Mouse (Mus musculus) layer of hippocampus, adult 9-11 months (tissue): ENCODE data around the gene 4921517D22Rik.
"Not testable (repeated sequence)": the region's sequence is repeated elsewhere in the genome, so short reads cannot be mapped to it uniquely, and the experiment has no call there.

Experiments used
- DNase-seq: peaks from one replicate; pipeline ENCODE4 v3.0.0; 2022

Gene 4921517D22Rik

GRCm38 (mm10) chr13:59694008-59694407 is at the start of gene 4921517D22Rik:
Gene 4921517D22Rik (minus strand): TSS chr13:59694108.
- DNase-seq: no peak

- no peak for DNase-seq
Measured at GRCm38 (mm10) chr13:59741697-59742096, 47.8 kb upstream of the 4921517D22Rik start.

- no peak for DNase-seq
Measured at GRCm38 (mm10) chr13:59741096-59741495, 47.2 kb upstream of the 4921517D22Rik start.

GRCm38 (mm10) chr13:59739397-59739796 is 45.5 kb upstream of the 4921517D22Rik start:
- no peak for DNase-seq

DNA sequence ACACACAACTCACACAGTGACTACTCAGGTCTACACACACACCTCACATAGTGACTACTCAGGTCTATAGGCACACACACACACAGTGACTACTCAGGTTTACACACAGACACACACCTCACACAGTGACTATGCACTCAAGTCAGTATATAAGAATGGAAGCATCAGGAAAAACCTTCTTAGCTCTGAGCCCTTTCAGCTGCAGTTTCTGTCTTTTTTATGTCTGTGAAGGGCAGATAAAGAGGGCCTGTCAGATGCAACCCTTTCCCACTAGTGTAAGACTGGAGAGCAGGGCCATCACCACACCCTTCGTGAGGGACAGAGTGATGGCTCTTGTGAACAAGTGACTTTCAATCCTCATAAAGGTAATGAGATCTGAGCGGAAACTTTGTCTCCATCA is 44.5 kb upstream of the 4921517D22Rik start:
- no peak for DNase-seq

DNA sequence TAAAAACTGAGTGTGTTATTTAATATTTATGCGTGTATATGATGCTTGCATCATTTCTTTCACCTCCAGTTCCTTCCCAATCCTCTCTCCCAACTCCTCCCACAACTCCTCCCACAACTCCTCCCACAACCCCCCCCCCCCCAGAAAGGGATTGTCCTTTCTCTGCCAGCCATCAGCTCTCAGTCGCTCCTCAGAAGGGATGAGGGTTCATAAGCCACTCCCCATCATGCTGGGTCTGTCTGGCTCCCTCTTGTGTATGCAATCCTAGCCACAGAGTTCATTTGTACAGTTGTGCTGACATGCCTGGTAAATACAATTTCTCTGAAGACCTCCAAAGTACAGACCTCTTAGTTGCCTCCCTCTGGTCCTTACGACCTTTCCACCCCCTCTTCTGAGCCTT is 41.3 kb upstream of the 4921517D22Rik start:
- DNase-seq: no peak

- DNase-seq: not testable (repeated sequence)
Measured at GRCm38 (mm10) chr13:59734347-59734746, 40.4 kb upstream of the 4921517D22Rik start.

DNA sequence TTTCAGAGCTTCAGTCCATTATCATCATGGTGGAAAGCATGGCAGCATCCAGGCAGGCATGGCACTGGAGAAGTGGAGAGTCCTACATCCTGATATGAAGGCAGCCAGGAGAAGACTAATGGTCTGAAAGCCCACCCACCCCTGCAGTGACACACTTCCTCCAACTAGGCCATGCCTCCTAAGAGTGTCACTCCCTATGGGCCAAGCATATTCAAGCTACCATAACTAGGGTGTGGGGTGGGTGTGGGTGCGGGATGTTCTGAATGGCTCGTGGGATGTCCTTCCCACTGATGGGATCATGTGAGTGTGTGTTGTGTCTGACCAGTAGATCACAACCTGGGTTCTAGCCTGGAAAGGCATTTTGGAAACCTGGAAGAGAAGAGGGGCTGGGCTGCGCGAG is 40.0 kb upstream of the 4921517D22Rik start:
- no peak for DNase-seq

DNA sequence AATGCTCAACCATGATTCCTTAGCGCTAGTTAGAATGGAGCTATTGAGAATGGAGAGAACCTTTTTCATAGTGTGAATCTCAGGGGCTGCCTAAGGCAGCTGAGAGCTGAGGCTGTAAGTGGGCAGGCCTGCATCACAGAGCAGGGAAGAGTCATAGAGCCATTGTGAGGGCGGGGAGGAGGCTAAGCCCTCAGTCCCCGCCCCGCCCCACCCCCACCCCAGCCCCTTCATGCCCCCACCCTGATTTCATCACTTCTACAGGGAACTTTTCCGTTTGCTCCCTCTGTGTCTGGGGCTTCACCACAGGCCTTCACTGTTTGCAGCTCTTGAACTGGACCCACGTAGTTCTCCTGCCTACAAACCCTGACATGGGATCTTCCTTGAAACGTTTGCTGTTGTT is 37.7 kb upstream of the 4921517D22Rik start, which contains the start of gene Spata31d1d:
Gene Spata31d1d (minus strand): TSS at position 101 of the 400 bp plus-strand sequence.
- no peak for DNase-seq

- peak; percentile 87 for DNase-seq
Measured at GRCm38 (mm10) chr13:59728378-59729093, 34.6 kb upstream of the 4921517D22Rik start.

DNA sequence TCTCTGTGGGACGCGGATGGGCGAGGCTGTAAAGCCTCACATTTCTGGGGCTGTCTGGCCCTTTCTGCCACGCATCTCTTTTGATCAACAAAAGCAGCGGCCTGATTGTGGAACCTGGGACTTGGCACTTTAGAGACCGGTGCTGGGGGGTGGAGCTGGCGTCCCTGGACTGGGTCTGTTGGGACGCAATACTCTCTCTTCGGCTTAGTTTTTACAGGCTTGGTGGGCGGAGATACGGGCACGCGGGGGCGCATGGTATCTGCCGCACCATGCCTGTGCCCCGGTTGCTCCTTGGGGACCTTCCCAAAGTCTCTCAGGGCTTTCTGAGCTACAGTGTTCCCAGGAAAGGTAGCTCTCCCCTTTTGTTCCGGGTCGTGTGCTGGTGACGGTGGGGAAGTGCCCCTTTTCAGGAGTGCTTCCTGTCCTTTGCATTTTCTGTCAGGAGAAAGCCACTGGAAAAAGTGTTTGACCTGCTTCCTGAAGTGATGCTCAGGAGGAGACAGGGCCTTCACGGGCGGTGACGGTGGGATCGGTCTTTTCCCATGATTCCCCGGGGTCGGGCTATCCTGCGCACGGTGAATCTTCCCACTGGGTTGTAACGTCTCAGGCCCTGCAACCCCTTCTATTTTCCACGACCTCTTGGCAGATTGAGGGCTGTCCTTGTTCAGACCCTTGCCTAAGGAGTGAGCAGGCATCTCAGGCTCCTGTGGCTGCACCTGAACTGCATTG is 32.4 kb upstream of the 4921517D22Rik start:
- DNase-seq: no peak

GRCm38 (mm10) chr13:59722089-59722488 is 28.2 kb upstream of the 4921517D22Rik start:
- not testable (repeated sequence) for DNase-seq

GRCm38 (mm10) chr13:59719475-59719874 is 25.6 kb upstream of the 4921517D22Rik start:
- no peak for DNase-seq

GRCm38 (mm10) chr13:59718857-59719440 is 25.0 kb upstream of the 4921517D22Rik start:
- not testable (repeated sequence) for DNase-seq

DNA sequence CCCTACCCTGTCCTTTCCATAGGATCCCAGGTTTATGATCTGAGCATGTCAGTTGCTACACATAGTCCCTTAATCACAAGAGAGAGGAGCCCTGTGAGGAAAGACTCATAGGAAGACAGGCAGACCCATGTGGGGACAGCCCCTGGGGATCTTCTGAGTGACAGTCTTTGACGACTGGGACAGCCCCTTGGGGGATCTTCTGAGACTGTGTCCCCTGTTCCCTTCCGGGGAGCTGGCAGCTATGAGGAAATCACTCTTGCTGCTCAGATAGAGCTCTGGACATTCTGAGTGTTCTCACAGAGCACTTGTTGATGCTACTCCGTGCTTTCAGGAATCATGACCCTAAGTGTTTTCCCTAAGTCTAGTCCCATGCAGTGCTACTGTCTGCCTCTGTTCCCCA is 19.8 kb upstream of the 4921517D22Rik start:
- no peak for DNase-seq

GRCm38 (mm10) chr13:59711984-59712383 is 18.1 kb upstream of the 4921517D22Rik start, which contains the start of gene Spata31d1b:
Gene Spata31d1b (plus strand): TSS chr13:59712284.
- DNase-seq: not testable (repeated sequence)

GRCm38 (mm10) chr13:59710230-59710629 is 16.3 kb upstream of the 4921517D22Rik start, which contains the start of gene Spata31d1a:
Gene Spata31d1a (minus strand): TSS chr13:59710330.
- no peak for DNase-seq

DNA sequence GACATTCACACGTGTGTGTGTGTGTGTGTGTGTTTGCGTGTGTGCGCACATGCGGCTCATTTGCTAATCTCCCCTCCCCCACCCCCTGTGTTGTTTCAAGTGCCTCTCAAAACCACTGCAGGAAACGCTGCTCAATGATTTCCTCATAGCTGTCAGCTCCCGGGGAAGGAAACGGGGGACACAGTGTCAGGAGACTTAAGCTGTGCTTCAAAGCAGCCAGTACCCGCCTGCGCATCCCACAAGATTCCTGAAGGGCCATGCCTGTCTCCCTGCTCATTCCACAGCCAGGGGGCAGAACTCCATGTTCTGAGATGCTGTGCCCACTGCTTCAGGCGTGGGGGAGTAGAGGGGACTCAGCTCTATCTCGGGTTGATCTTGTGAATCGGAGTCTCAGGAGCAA is 10.7 kb upstream of the 4921517D22Rik start:
- peak; percentile 22 for DNase-seq

GRCm38 (mm10) chr13:59703514-59703913 is 9.6 kb upstream of the 4921517D22Rik start:
- DNase-seq: no peak

DNA sequence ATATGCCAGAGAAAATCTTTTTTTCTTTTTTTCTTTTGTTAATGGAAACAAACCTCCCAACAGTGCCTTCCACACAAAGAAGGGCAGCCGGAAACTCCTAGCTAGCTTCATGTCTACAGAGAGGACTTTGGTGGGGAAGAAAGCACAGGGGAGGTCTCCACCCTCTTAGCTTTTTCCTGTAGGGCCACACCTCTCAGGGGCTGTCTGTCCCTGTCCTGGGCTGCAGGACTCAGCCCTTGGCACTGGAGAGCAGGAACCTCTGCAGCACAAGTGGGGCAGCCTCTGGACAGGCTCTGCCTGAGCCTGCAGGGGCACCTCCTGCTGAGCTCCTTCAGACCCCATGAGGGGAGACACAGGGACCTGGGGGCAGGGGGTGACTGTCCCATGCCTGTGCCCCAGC is 6.2 kb upstream of the 4921517D22Rik start:
- not testable (repeated sequence) for DNase-seq

GRCm38 (mm10) chr13:59699131-59699530 is 5.2 kb upstream of the 4921517D22Rik start:
- no peak for DNase-seq

- no peak for DNase-seq
Measured at GRCm38 (mm10) chr13:59695781-59696180, 1.9 kb upstream of the 4921517D22Rik start.

- DNase-seq: no peak
Measured at GRCm38 (mm10) chr13:59691478-59691877, 2.4 kb downstream of the 4921517D22Rik start.

DNA sequence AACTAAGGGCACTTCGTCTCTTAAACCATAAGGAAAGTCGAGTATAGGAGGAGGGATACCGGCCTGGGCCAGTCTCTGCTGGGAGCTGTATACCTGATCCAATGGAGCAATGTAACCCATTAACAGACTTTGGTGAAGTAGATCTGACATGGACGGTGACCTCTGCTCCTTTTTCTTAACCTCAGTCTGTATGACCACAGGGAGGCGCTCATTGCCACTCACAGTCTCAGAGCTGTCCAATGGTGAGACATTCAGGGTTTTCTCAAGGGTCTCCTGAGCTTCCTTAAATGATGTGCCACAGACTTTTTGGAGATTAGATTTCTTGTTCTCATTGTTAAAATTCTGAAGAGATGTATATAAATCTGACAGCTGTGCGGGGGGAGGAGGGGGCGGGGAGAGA is 3.3 kb downstream of the 4921517D22Rik start:
- DNase-seq: no peak
